Mouse (Mus musculus) frontal cortex, postnatal 10 days (tissue): ENCODE results near the gene Lpar3.

ENCODE experiments used
- DNase-seq, 2 experiments: peaks; one replicate each; pipeline ENCODE4 v3.0.0; 2022; ENCODE audit warnings: low spot score in 2 of 2, mixed read lengths in 1 of 2

Lpar3 gene

DNA sequence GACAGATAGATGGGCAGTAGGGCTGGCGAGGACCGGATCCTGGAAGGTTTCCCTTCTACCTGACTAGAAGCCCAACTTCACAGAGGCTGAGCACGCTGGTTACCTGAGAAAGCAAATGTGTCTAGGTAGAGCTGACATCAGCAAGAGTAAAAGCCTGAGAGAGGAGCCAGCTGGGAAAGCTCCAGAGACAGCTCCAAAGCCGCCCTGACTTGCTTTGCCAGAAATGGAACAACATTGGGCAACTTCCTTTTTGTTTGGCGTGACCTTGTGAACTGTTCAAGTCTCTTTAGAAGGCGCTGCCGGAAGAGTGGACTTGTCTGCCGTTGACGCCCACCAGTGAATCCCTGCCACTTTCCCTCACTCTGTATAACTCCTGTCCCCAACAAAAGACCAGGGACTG, 39.4 kb downstream of the Lpar3 start:
- DNase-seq: no peak

GRCm38 (mm10) chr3:146260845-146261244, 40.1 kb downstream of the Lpar3 start:
- DNase-seq: no peak

- no peak for DNase-seq
Observed at GRCm38 (mm10) chr3:146262536-146262935, 41.8 kb downstream of the Lpar3 start.

DNA sequence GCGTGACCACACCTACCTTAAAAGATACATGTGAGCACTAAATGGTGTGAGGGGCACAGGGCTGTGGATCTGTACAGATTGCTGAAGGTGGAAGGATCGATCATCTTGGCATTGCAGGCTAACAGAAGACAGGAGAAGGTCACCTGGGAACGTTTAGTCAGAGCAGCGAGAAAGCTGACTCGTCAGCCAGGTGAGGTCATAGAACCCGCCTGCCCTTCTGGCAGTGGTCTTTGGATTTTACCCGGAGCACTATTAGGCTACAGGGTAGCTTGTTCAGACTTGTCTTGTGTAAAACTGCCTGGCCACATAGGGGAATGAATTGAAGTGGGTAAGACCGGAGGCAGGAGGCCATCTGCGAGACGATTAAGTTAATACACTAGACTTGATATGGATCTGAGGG, 43.4 kb downstream of the Lpar3 start:
- DNase-seq: no peak

GRCm38 (mm10) chr3:146265545-146266130, 44.9 kb downstream of the Lpar3 start:
- no peak for DNase-seq

GRCm38 (mm10) chr3:146268024-146268801, 47.5 kb downstream of the Lpar3 start:
- peak; percentile 32 to 38 for DNase-seq

DNA sequence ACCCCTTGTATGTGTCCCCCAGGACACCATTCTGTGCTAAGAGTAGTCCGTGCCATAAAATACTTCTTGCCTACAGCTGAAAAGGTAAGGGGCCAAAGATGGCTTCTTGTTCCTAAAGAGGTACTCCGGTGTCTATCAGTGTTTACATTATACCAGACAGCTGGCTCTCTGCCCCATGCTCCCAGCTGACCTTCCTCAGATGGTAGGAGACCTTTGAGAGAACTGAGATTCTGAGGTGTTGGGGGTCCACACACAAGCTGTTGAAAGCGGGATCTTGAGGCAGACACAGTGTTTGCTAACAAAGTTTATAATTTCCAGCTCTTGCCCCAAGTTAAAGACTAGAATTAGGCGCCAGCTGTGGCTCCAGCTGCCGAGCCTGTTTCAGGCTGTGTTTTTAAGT, 53.7 kb downstream of the Lpar3 start:
- DNase-seq: no peak

- DNase-seq: no peak
Observed at GRCm38 (mm10) chr3:146275360-146276025, 54.7 kb downstream of the Lpar3 start.

DNA sequence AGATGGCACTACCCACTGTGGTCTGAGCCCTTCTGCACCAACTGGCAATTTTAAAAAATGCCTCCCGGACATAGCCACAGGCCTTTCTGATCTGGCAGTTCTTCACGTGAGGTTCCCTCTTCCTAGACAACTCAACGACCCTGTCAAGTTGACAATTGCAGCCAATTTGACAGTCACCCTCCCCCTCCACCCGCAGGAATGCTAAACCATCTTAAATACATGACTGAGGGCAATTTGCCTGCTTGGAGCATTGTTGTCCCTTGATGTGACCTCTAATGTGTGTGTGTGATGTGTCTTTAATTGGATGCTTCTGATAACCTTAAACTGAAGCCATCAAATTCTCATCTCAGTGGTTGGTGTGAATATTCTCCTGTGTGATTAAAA, 55.3 kb downstream of the Lpar3 start:
- no peak for DNase-seq

DNA sequence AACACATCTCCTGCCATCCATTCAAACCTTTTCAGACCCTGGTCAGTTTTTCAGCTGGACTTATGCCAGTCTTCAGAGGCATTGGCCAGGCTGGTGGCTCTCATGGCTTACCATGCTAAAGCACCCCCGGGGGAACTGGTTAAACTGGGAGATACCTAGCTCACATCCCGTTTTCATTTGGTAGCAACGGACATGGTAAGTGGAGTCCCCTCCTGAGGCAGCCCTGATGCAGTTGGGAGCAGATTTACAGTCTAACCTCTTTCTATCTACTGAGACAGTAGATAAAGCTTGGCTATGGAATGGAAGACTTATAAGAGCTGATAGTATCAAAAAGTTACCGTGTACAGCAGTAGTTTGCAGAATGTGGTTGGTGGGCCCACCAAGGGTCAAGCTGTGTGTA, 56.2 kb downstream of the Lpar3 start:
- DNase-seq: no peak

DNA sequence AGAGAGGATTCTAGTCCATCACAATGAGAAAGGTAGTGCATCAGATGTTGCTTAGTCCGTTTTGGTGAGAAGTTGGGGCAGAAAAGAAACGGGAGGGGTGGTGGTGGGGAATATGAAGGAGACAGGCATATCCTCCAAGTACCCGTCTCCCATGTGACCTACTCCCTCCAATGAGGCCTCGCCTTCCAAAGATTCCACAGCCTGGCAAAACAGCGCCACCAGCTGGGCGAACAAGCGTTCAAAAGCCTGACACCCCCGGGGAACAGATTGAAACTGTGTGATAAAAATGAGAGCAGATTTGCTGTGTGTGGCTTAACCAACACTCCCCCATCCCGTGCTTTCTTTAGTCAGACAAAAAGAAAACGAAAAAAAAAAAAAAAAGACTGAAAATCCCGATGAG, 56.7 kb downstream of the Lpar3 start:
- peak; percentile 24 to 35 for DNase-seq

- no peak for DNase-seq
Observed at GRCm38 (mm10) chr3:146278195-146279140, 57.7 kb downstream of the Lpar3 start.

DNA sequence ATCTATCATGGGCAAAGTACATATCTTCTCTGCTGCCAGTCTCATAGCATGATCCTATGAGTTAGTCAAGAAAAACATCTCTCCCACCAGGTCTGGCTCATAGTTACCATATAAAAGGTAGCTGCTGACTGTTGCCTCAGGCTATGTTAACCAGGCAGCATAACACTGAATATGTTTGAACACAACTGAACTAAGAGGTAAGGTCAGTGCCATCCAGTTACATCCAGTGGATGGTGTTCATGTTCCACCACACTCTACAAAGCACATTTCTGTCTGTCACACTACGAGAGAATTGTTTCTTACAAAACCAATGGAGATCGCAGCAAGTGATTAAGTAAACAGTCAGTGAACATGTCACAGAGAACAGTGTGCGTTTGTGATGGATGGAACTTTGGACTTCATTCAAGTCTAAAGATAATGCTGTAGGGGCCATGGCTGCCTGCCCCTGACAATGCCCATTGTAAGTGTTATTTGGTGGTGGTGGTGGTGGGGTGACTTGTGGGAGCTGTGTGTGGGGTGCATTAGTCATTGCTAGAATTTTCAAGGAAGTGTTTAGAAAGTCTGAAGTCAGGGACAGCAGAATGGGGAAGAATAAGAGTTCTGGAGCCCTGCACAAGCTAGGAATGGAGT, 63.1 kb downstream of the Lpar3 start:
- no peak for DNase-seq

DNA sequence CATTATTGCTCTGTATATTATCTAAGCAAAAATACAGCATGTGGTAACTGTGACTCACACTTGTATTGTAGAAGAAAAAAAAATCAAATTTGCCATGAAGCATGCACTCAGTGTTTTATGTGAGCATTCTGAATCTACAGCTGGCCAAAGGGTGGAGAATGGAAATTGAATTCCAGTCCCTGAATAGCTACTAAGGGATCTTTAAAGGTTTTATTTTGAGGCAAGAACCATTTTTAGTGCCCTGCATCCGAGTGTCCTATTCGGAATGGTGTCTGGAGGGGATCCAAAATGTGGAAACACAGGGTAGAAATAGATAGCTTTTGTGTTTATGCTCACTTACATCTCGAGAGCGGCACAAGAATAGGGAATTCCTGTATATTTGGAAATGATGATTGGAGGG, 65.4 kb downstream of the Lpar3 start:
- DNase-seq: no peak

- DNase-seq: no peak
Observed at GRCm38 (mm10) chr3:146291928-146292327, 71.2 kb downstream of the Lpar3 start.

DNA sequence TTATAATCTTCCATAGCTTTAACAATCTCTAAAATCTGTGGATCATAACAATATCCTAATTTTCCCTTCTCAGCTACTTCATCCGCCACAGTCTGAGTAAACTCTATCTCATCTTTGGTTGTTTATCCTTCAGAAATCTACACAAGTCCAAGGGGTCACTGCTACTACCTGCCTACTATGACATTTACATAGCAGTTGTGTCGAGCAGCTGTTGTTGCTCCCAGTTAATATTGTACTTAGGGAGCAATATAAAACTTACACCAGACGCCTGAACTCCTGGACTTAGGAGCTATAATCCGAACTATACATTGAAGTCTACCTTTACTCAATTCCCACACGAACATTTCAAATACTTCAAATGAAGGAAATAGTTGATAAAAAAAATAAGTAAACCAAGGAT, 71.8 kb downstream of the Lpar3 start:
- DNase-seq: no peak

- DNase-seq: no peak
Observed at GRCm38 (mm10) chr3:146302451-146302850, 81.7 kb downstream of the Lpar3 start.

DNA sequence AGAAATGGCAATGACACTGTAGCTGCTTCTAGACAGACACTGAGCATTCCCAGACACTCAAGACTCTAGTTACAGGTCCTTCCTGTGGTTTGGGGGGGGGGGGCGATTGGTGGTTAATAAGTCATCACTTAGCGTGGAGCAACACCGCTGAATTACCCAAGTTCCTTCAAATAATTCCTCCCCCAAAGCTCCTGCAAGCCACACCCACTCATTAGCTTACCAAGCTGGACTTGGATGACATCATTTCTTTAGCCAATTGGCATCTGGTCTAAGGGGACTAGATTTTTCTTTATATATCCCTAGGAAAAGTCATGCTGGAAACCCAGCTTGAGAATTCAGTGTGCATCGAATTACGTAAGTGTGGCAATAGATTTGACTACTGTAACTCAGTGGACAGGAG, 82.4 kb downstream of the Lpar3 start:
- no peak for DNase-seq

DNA sequence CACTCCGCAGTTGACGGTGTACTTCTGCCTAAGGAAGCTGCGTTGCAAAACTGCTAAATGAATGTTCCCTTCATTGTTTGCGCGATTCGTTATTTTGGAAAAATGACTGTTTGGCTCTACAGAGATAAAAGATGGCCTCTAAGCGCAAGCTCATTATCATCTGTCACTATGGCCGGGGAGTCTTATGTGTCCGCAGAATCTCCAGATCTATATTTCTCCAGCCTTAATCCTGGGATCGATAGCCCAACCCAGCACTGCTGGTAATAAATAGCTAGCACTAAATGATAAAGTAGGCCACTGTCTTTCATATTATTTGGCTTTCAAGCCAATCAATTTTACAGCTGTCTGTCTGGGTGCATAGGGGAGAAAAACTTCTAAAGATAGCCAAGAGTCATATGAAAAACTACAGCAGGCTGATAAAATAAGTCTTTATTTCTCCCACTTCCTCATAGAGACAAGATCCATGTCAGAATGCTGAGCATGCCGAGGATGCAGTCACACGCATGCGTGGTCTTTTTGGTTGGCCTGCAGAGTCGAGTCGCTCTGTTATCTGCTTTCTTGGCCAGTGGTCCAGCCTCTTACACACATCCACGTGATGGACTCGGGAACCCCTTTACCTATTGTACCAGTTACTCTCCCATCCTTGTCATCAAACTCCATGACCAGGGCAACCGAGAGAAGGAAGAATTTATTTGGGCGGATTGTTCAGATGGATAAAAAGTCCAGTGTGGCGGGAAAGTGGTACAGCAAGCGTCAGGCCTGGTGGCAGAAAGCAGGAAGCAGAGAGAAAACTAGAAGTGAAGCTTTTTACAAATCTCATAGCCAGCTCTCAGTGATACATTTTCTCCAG, 84.0 kb downstream of the Lpar3 start:
- no peak for DNase-seq

DNA sequence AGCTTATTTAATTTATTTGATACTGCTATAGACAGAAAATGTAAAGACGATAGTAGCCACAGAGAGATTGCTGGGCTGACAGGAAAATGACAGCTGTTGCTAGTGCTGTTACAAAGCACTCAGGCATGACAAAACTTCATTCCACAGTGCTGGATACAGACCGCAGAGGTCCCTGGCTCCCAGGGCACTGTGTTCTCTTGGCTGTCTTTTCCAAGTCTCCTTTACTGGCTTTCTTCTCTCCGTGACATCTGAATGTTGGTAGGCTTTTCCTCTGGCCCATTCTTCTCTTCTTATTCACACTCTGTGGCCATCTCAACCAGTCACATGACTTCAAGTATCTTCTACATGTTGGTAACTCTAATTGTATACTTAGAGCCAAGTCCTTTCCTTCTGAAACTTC, 86.6 kb downstream of the Lpar3 start:
- no peak for DNase-seq

- DNase-seq: no peak
Observed at GRCm38 (mm10) chr3:146307886-146308285, 87.1 kb downstream of the Lpar3 start.
